Mouse (Mus musculus): ENCODE data around the gene Amn1.

- TF ChIP-seq CTCF (IDR thresholded peaks at IDR 0.05) (no peak), EP300 (IDR thresholded peaks at IDR 0.05) (no peak)
These were observed 50.6 kb downstream of the Amn1 start for GRCm38 (mm10) chr6:149137936-149138335.

All from lung, postnatal 0 days (tissue).